Mouse (Mus musculus): Measurements from ENCODE around the gene Sod1.

Sod1 gene

GRCm38 (mm10) chr16:90220026-90220891 lies at the start of gene Sod1:
Sod1 (plus strand) TSS chr16:90220754.
- DNase-seq (ENCODE audit: low spot score): peak; percentile 94

- no peak for DNase-seq (ENCODE audit: low spot score)
These were observed 49.1 kb upstream of the Sod1 start for GRCm38 (mm10) chr16:90171416-90171815.

- DNase-seq (ENCODE audit: low spot score): no peak
These were observed 44.1 kb upstream of the Sod1 start for GRCm38 (mm10) chr16:90176472-90176871.

- DNase-seq (ENCODE audit: low spot score): no peak
These were observed 43.1 kb upstream of the Sod1 start for GRCm38 (mm10) chr16:90177425-90177824.

GRCm38 (mm10) chr16:90178404-90178803 lies 42.1 kb upstream of the Sod1 start:
- DNase-seq (ENCODE audit: low spot score): no peak

- DNase-seq (ENCODE audit: low spot score): no peak
These were observed 40.7 kb upstream of the Sod1 start for GRCm38 (mm10) chr16:90179892-90180291.

GRCm38 (mm10) chr16:90180975-90181374 lies 39.6 kb upstream of the Sod1 start:
- DNase-seq (ENCODE audit: low spot score): no peak

GRCm38 (mm10) chr16:90181673-90182072 lies 38.9 kb upstream of the Sod1 start:
- DNase-seq (ENCODE audit: low spot score): no peak

GRCm38 (mm10) chr16:90184135-90184534 lies 36.4 kb upstream of the Sod1 start:
- no peak for DNase-seq (ENCODE audit: low spot score)

GRCm38 (mm10) chr16:90185928-90186588 lies 34.5 kb upstream of the Sod1 start:
- DNase-seq (ENCODE audit: low spot score): peak; percentile 80

GRCm38 (mm10) chr16:90187453-90187852 lies 33.1 kb upstream of the Sod1 start:
- DNase-seq (ENCODE audit: low spot score): peak; percentile 73

- DNase-seq (ENCODE audit: low spot score): no peak
These were observed 29.3 kb upstream of the Sod1 start for GRCm38 (mm10) chr16:90191289-90191688.

GRCm38 (mm10) chr16:90193719-90194118 lies 26.8 kb upstream of the Sod1 start:
- no peak for DNase-seq (ENCODE audit: low spot score)

- DNase-seq (ENCODE audit: low spot score): no peak
These were observed 23.8 kb upstream of the Sod1 start for GRCm38 (mm10) chr16:90196688-90197240.

- peak; percentile 83 for DNase-seq (ENCODE audit: low spot score)
These were observed 23.1 kb upstream of the Sod1 start for GRCm38 (mm10) chr16:90197337-90197973.

GRCm38 (mm10) chr16:90198626-90199025 lies 21.9 kb upstream of the Sod1 start:
- DNase-seq (ENCODE audit: low spot score): no peak

- DNase-seq (ENCODE audit: low spot score): no peak
These were observed 21.4 kb upstream of the Sod1 start for GRCm38 (mm10) chr16:90199174-90199573.

- no peak for DNase-seq (ENCODE audit: low spot score)
These were observed 18.4 kb upstream of the Sod1 start for GRCm38 (mm10) chr16:90202140-90202539.

GRCm38 (mm10) chr16:90203226-90203962 lies 17.2 kb upstream of the Sod1 start:
- DNase-seq (ENCODE audit: low spot score): no peak

- DNase-seq (ENCODE audit: low spot score): no peak
These were observed 15.7 kb upstream of the Sod1 start for GRCm38 (mm10) chr16:90204868-90205267.

GRCm38 (mm10) chr16:90208996-90209395 lies 11.6 kb upstream of the Sod1 start:
- no peak for DNase-seq (ENCODE audit: low spot score)

GRCm38 (mm10) chr16:90210717-90211116 lies 9.8 kb upstream of the Sod1 start:
- no peak for DNase-seq (ENCODE audit: low spot score)

Data from MN1 (cell line).